Mouse (Mus musculus): Measurements from ENCODE around the gene Wnt10b. TPM values are rescaled to one million over a fixed set of nuclear protein-coding genes. Genes with fewer than 3 reads are reported as not detected.

Gene Wnt10b
- polyA plus RNA-seq, 1 experiment from 2014 or later, result not detected

DNA sequence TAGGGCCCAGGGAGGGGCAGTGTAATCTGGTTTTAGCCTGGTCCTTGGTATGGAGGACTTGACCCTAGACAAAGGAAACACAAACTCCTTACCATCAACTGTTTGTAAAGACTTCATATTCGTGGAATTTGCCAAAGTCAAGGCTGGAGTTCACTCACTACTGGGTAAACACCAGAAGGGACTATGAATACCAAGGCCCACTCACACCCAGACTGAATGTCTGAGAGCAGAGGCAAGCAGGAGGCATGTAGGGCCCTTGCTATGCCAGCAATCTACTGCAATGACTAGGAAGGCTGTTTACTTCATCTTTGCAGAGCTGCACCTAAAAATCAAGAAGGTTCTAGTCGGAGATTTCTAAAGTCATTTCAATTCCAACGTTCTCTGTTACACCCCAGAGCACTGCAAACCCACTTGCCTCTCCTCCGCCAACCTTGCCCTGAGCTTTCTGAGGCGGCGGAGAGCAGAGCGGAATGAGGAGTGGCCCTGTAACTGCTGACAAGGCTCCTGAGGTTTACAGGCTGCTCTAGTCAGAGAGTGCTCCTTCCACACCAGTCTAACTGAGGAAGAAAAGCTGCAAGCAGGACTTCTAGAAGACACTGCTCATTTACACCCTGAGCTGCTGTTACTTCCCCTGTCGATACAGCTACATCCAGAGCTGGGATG lies 35.1 kb downstream of the Wnt10b start:
- DNase-seq (ENCODE audit: low spot score) (no peak), ATAC-seq (ENCODE audit: low FRiP score) (no peak)
- Histone ChIP-seq H3K27me3 (ENCODE audit: control insufficient read depth, insufficient read depth, low read length) (no peaks in the 10 kb centered on the region), H3K36me3 (replicated peaks; ENCODE audit: control insufficient read depth, insufficient read depth) (peaks cover 50% of the 10 kb centered on the region), H3K4me3 (replicated peaks; ENCODE audit: low read length) (no peak overlapping the region), H3K9me3 (ENCODE audit: control insufficient read depth, low read length) (no peaks in the 10 kb centered on the region), H3K27ac (no peak overlapping the region), H3K9ac (no peak overlapping the region), H3K4me1 (replicated peaks; ENCODE audit: control insufficient read depth, insufficient read depth, low read length) (no peaks in the 10 kb centered on the region), H3K4me2 (replicated peaks) (no peak overlapping the region)
- 84% methylated on average over 8 of the region's 8 CpGs for WGBS

DNA sequence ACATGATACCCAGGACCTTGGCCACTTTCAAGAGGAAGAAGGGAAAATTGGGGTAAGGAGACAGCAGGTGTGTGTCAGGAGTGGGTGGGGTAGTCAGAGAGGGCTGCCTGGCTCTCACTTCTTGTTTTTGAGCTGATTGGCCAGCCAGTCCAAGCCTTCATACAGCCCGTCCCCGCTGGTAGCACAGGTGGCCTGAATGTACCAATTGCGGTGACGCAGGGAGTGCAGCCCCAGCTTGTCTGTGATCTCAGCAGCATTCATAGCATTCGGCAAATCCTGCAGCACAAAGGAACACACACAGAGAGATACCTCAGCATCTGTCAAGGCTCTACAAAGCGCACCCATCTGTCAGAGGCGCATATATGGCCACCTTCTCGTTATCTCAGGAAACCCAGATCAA lies 37.7 kb downstream of the Wnt10b start:
- no peak overlapping the region for H3K4me2 ChIP-seq (replicated peaks)
- 89% methylated on average over 8 of the region's 8 CpGs for WGBS
- H3K4me1 ChIP-seq (replicated peaks; ENCODE audit: control insufficient read depth, insufficient read depth, low read length), result no peaks in the 10 kb centered on the region
- no peaks in the 10 kb centered on the region for H3K27me3 ChIP-seq (ENCODE audit: control insufficient read depth, insufficient read depth, low read length)
- no peaks in the 10 kb centered on the region for H3K9me3 ChIP-seq (ENCODE audit: control insufficient read depth, low read length)
- no peak for DNase-seq (ENCODE audit: low spot score)
- H3K36me3 ChIP-seq (replicated peaks; ENCODE audit: control insufficient read depth, insufficient read depth), result peaks cover 73% of the 10 kb centered on the region
- H3K9ac ChIP-seq, result no peak overlapping the region
- no peak for ATAC-seq (ENCODE audit: low FRiP score)
- H3K27ac ChIP-seq, result no peak overlapping the region
- H3K4me3 ChIP-seq (replicated peaks; ENCODE audit: low read length), result no peak overlapping the region

DNA sequence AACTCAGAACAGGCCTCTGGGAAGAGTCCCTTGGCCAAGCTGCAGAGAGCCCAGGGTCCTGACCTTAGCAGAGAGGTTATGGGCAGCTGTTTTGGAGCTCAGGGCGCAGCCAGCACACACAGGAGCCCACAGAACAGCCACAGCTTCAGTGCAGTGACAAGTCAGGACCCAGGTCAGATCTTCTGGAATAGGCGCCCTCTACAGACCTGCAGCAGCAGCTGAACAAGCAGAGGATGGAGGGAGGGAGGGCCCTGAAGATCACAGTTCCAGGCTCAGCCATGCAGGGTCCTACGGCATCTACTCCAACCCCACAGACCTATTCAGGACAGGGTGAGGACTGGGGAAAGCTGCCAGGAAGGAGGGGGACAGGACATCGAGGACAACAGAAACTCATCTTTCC lies 39.2 kb downstream of the Wnt10b start:
- Histone ChIP-seq H3K27me3 (ENCODE audit: control insufficient read depth, insufficient read depth, low read length) (no peaks in the 10 kb centered on the region), H3K36me3 (replicated peaks; ENCODE audit: control insufficient read depth, insufficient read depth) (peaks cover 77% of the 10 kb centered on the region), H3K9me3 (ENCODE audit: control insufficient read depth, low read length) (no peaks in the 10 kb centered on the region), H3K4me1 (replicated peaks; ENCODE audit: control insufficient read depth, insufficient read depth, low read length) (no peaks in the 10 kb centered on the region), H3K4me2 (replicated peaks) (no peak overlapping the region), H3K4me3 (replicated peaks; ENCODE audit: low read length) (no peak overlapping the region), H3K9ac (no peak overlapping the region), H3K27ac (no peak overlapping the region)
- ATAC-seq (ENCODE audit: low FRiP score) (no peak), DNase-seq (ENCODE audit: low spot score) (no peak)
- 67% methylated on average over 4 of the region's 4 CpGs for WGBS

DNA sequence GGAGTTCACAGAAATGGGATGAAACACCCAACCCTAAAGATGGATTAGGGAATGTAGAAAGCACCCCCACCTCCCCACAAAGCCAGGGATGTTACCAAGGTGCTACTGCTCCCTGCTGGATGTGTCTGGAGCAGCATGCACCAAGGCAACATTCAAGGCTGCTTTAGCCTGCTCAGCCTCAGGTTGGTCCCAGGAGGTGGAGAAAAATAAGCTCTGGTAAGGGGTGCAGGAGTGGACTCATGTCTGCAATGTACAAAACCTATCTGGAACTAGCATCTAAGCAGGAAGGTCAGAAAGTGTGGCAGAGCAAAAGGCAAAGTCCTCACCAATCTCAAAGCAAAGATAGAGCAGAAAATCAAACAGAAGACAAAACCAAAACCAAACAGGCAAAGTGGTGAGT lies 40.1 kb downstream of the Wnt10b start:
- Histone ChIP-seq H3K9ac (no peak overlapping the region), H3K4me1 (replicated peaks; ENCODE audit: control insufficient read depth, insufficient read depth, low read length) (no peaks in the 10 kb centered on the region), H3K27ac (no peak overlapping the region), H3K36me3 (replicated peaks; ENCODE audit: control insufficient read depth, insufficient read depth) (peaks cover 73% of the 10 kb centered on the region), H3K27me3 (ENCODE audit: control insufficient read depth, insufficient read depth, low read length) (no peaks in the 10 kb centered on the region), H3K9me3 (ENCODE audit: control insufficient read depth, low read length) (no peaks in the 10 kb centered on the region), H3K4me3 (replicated peaks; ENCODE audit: low read length) (no peak overlapping the region), H3K4me2 (replicated peaks) (no peak overlapping the region)
- no peak for ATAC-seq (ENCODE audit: low FRiP score)
- DNase-seq (ENCODE audit: low spot score), result no peak

DNA sequence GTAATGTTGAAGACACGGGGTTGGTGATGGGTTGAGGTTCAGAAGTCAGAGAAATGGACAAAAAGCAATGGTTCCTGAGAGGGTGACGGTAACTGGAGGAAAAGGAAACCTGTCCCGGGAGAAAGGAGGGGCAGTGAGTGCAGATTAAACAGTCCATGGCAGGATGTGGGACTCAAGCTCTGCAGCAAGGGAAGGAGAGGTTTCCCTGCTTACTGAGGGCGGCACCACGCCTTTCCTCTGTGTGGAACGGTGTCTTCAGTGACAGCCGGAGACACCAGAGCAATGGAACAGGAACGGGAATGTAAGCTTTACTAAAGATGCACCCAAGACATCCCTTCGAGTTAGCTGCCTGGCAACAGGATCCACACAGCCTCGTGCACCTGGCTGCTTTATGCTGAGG lies 41.4 kb downstream of the Wnt10b start:
- 93% methylated on average over 10 of the region's 10 CpGs for WGBS
- H3K36me3 ChIP-seq (replicated peaks; ENCODE audit: control insufficient read depth, insufficient read depth), result peaks cover 59% of the 10 kb centered on the region
- ATAC-seq (ENCODE audit: low FRiP score), result no peak

DNA sequence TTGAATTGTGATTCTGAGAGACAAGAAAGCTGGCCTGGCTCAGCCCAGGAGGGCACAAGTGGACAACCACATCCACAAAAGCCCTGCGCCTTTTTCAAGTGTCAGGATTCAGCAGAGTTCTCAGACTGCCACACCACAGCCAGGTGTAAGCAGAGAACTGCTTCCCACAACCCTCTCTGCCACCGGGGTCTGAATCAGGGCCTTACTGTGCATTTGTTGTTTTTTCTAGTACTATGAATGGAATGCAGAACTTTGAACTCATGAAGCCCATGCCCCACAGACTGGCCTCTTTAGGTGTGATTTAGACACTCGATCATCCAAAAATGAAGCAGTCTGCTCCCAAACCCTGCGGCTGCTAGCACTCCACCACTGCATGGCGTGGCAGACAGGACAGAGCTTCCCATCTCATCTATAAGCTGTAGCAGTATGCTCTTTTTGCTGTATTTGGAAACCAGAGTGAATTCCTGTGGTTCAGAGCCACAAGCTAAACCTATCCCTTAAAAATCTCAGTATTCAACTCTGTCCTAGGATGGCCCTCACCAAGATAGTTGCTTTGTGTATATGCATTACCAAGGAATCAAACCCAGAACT lies 43.9 kb downstream of the Wnt10b start:
- WGBS, result 90% methylated on average over 5 of the region's 5 CpGs
- peaks cover 36% of the 10 kb centered on the region for H3K36me3 ChIP-seq (replicated peaks; ENCODE audit: control insufficient read depth, insufficient read depth)
- no peak overlapping the region for H3K9ac ChIP-seq
- no peaks in the 10 kb centered on the region for H3K4me1 ChIP-seq (replicated peaks; ENCODE audit: control insufficient read depth, insufficient read depth, low read length)
- ATAC-seq (ENCODE audit: low FRiP score) (no peak), DNase-seq (ENCODE audit: low spot score) (no peak)
- no peak overlapping the region for H3K27ac ChIP-seq
- 0 out of 2 replicates have a peak, but pooled peaks cover 3% of the 10 kb centered on the region for H3K27me3 ChIP-seq (ENCODE audit: control insufficient read depth, insufficient read depth, low read length)
- no peaks in the 10 kb centered on the region for H3K9me3 ChIP-seq (ENCODE audit: control insufficient read depth, low read length)
- H3K4me3 ChIP-seq (replicated peaks; ENCODE audit: low read length), result no peak overlapping the region
- H3K4me2 ChIP-seq (replicated peaks), result no peak overlapping the region

More for the DNA sequence above, 41.4 kb downstream of the Wnt10b start:
- Histone ChIP-seq H3K9ac (no peak overlapping the region), H3K4me3 (replicated peaks; ENCODE audit: low read length) (no peak overlapping the region), H3K27ac (no peak overlapping the region), H3K27me3 (ENCODE audit: control insufficient read depth, insufficient read depth, low read length) (no peaks in the 10 kb centered on the region), H3K9me3 (ENCODE audit: control insufficient read depth, low read length) (no peaks in the 10 kb centered on the region), H3K4me1 (replicated peaks; ENCODE audit: control insufficient read depth, insufficient read depth, low read length) (no peaks in the 10 kb centered on the region), H3K4me2 (replicated peaks) (no peak overlapping the region)
- no peak for DNase-seq (ENCODE audit: low spot score)

DNA sequence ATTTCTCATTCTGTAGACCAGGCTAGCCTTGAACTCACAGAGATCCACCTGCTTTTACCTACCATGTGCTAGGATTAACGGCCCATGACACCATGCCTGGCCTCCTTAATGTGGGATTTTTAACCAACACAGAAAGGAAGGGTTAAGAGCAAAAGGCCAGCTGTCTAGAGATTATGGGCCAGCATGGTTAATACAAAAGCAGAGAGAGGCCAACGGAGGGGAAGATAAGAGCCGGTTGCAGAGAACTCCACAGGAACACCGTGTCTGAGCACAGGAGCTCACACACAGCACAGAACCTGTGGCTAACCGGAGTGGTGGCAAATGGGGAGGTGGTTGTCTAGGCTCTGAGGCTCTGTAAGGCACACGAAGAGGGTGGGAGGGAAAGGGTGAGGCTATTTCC lies 44.6 kb downstream of the Wnt10b start:
- Histone ChIP-seq H3K4me3 (replicated peaks; ENCODE audit: low read length) (no peak overlapping the region), H3K27ac (no peak overlapping the region), H3K9ac (no peak overlapping the region), H3K4me1 (replicated peaks; ENCODE audit: control insufficient read depth, insufficient read depth, low read length) (no peaks in the 10 kb centered on the region), H3K9me3 (ENCODE audit: control insufficient read depth, low read length) (no peaks in the 10 kb centered on the region), H3K36me3 (replicated peaks; ENCODE audit: control insufficient read depth, insufficient read depth) (peaks cover 29% of the 10 kb centered on the region), H3K4me2 (replicated peaks) (no peak overlapping the region), H3K27me3 (ENCODE audit: control insufficient read depth, insufficient read depth, low read length) (0 out of 2 replicates have a peak, but pooled peaks cover 3% of the 10 kb centered on the region)
- ATAC-seq (ENCODE audit: low FRiP score), result no peak
- 74% methylated on average over 6 of the region's 6 CpGs for WGBS
- DNase-seq (ENCODE audit: low spot score), result no peak

DNA sequence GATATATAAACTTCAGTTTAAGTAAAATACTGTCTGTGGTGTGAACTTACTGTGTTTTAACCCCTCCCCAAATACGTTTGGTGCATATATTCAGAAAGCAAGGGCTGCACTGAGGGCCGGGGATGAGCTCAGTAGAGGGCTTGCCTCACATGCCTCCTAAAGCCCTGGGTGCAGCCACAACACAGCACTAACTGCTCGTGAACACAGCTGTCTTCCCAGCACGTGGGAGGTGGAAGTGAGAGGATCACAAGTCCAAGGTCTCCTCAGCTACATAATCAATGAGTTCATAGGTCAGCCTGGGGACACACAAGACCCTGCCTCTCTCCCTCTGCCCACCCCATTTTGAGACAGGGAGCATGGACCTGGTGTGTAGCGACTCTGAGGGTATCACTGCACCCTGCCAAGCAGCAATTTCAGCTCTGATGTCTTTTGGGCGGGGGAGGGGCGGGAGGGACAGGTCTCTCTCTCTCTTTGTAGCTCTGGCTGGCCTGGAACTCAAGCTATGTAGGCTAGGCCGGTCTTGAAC lies 45.9 kb downstream of the Wnt10b start:
- DNase-seq (ENCODE audit: low spot score) (no peak), ATAC-seq (ENCODE audit: low FRiP score) (no peak)
- 0 out of 2 replicates have a peak, but pooled peaks cover 3% of the 10 kb centered on the region for H3K4me1 ChIP-seq (replicated peaks; ENCODE audit: control insufficient read depth, insufficient read depth, low read length)
- peaks cover 19% of the 10 kb centered on the region for H3K36me3 ChIP-seq (replicated peaks; ENCODE audit: control insufficient read depth, insufficient read depth)
- H3K4me3 ChIP-seq (replicated peaks; ENCODE audit: low read length), result no peak overlapping the region
- no peak overlapping the region for H3K9ac ChIP-seq
- no peaks in the 10 kb centered on the region for H3K9me3 ChIP-seq (ENCODE audit: control insufficient read depth, low read length)
- H3K27me3 ChIP-seq (ENCODE audit: control insufficient read depth, insufficient read depth, low read length), result 0 out of 2 replicates have a peak, but pooled peaks cover 3% of the 10 kb centered on the region
- 65% methylated on average over 8 of the region's 8 CpGs for WGBS
- H3K27ac ChIP-seq, result no peak overlapping the region
- H3K4me2 ChIP-seq (replicated peaks), result no peak overlapping the region

DNA sequence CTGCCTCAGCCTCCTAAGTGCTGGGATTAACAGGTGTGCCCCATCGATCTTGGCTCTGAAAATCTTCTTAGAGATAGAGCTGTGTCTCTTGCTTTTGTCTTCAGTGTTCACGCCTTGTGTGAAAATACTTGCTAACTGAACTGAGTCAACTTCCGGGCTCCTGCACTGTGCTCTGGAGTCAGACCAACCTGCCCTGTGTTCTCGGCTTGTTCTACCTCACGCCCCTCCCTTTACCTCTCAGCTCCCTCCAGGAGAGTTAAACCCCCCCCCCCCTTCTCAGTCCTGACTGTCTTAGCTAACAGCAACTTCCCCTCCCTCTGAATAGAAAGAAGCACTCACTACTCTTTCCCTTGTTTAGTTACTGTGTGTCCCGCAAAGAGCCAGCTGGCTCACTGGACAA lies 47.2 kb downstream of the Wnt10b start:
- Histone ChIP-seq H3K9ac (no peak overlapping the region), H3K4me1 (replicated peaks; ENCODE audit: control insufficient read depth, insufficient read depth, low read length) (0 out of 2 replicates have a peak, but pooled peaks cover 3% of the 10 kb centered on the region), H3K4me3 (replicated peaks; ENCODE audit: low read length) (no peak overlapping the region), H3K27me3 (ENCODE audit: control insufficient read depth, insufficient read depth, low read length) (0 out of 2 replicates have a peak, but pooled peaks cover 3% of the 10 kb centered on the region), H3K9me3 (ENCODE audit: control insufficient read depth, low read length) (no peaks in the 10 kb centered on the region), H3K36me3 (replicated peaks; ENCODE audit: control insufficient read depth, insufficient read depth) (peaks cover 7% of the 10 kb centered on the region; the same call in 1 of the 2 replicates), H3K27ac (no peak overlapping the region), H3K4me2 (replicated peaks) (no peak overlapping the region)
- DNase-seq (ENCODE audit: low spot score), result no peak
- 83% methylated on average over 6 of the region's 6 CpGs for WGBS
- ATAC-seq (ENCODE audit: low FRiP score), result no peak
